Mouse (Mus musculus): ENCODE measurements around the gene Prss47.

Gene Prss47

GRCm38 (mm10) chr13:65052660-65053059 is at the start of gene Prss47:
Gene Prss47, minus strand, starts transcription at chr13:65052760.
- in situ Hi-C loops (cut with MboI, MseI) = no loop called here

- in situ Hi-C loops (cut with MboI, MseI) = loop anchor here (25.0 kb wide), 2 partner anchors 939 to 1514 kb away; partner anchors contain the start of genes Habp4 and Zfp367
Measured at GRCm38 (mm10) chr13:65101232-65101631, 48.7 kb upstream of the Prss47 start.

GRCm38 (mm10) chr13:65100678-65101077 is 48.1 kb upstream of the Prss47 start:
- in situ Hi-C loops (cut with MboI, MseI) = loop anchor here (25.0 kb wide), 2 partner anchors 938 to 1513 kb away; partner anchors contain the start of genes Habp4 and Zfp367

- in situ Hi-C loops (cut with MboI, MseI) = no loop called here
Measured at GRCm38 (mm10) chr13:65097018-65097417, 44.5 kb upstream of the Prss47 start.

- in situ Hi-C loops (cut with MboI, MseI) = no loop called here
Measured at GRCm38 (mm10) chr13:65095923-65096322, 43.4 kb upstream of the Prss47 start.

DNA sequence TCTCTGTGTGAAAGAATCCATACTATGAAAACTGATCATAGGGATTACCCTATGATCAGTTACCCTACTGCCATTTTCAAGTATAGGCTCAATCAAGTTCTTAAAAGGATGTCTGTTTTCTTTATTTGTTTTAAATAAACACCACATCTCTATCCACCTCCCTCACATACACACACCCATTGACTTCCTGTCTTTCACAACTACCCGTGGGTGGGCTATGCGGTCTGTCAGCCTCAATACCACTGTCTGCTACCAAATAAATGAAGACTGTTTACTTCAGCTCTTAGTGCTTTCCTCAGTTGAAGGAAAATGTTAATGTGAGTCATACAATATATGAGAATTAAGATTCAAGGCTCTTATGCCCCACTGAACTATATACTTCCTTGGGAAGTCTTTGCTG is 17.4 kb upstream of the Prss47 start:
- in situ Hi-C loops (cut with MboI, MseI) = no loop called here

DNA sequence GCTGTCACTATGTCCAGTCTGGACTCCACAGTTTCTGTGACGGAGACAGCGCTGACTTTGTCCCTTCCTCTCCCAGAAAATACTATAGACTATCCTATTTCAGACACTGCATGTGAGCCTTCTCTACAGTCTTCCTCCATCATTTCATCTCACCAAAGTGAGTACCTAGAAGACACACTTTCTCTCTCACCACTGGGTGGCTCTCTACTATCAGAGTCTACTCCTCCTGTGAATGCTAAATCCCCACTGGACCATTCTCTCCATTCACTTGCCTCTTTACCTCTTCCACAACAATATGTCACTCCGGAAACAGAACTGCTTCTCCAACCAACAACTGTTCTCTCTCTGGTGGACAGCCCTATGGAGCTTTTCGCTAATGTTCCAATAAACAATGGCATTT is 17.5 kb downstream of the Prss47 start:
- in situ Hi-C loops (cut with MboI, MseI) = loop anchor here (25.0 kb wide), 1 partner anchor 573 kb away; no protein-coding TSS in a partner anchor

DNA sequence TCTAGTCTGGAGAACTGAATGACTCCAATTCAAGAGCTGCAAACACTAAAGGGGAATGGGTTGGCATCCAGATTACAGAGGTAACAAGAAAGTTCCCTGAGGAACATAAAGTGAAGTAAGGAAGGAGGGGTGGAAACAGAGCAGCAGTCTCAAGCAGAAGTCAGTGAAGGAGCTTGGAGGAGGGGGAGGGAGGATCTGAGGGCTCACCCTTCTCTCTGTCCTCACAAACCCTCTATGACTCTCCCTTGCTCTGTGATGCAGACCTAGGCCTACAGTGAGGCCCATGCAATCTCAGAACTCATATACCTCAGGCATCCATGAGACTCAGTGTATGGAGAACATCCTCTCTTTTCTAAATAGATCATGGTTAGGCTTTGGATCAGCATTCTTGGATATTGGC is 19.8 kb downstream of the Prss47 start, which contains the start of gene Spata31d1c:
Gene Spata31d1c (plus strand): TSS at position 301 of the 400 bp plus-strand sequence.
- in situ Hi-C loops (cut with MboI, MseI) = loop anchor here (25.0 kb wide), 1 partner anchor 570 kb away; no protein-coding TSS in a partner anchor

- in situ Hi-C loops (cut with MboI, MseI) = no loop called here
Measured at GRCm38 (mm10) chr13:65011052-65011738, 41.4 kb downstream of the Prss47 start.

DNA sequence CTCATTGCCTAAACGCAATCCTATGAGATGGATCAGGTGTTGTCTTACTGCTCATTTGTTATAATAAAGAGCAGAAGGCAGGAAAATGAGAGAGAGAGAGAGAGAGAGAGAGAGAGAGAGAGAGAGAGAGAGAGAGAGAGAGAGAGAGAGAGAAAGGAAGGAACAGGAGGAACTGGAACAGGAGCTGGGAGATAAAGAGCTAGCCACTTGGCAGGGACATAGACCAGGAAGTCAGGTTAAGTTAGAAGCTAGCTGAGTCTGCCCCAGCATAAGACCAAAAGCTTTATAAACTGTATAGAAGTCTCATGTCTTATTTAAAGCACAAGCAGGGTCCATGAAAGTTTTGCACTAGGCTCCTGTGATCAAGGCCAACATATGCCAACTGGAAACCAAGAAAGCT is 44.6 kb downstream of the Prss47 start:
- in situ Hi-C loops (cut with MboI, MseI) = no loop called here

- in situ Hi-C loops (cut with MboI, MseI) = no loop called here
Measured at GRCm38 (mm10) chr13:65006760-65007159, 45.8 kb downstream of the Prss47 start.

DNA sequence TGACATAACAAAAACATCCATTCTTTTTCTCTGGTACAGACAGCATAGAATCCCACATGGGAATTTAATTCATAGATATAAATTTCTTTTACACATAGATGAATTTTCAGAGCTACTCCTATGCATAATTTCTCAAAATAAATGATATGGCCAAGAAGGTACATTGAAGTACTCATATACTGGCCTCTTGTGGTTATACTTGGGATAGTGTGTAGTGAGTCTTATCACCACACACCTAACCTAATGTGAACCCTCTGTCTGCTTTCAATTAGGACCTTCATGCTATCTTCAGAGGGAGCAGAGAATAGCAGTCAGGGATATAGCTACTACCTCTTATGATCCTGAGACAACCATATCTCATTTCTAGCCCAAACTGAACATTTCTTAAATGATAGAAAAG is 47.1 kb downstream of the Prss47 start:
- in situ Hi-C loops (cut with MboI, MseI) = no loop called here

Data from T-helper 2 cell (primary cell).